Mouse (Mus musculus) hindbrain, embryonic 16.5 days (tissue): Measurements from ENCODE around the gene Clnk. TPM values are rescaled to one million over a fixed set of nuclear protein-coding genes. Genes with fewer than 3 reads are reported as not detected.

Experiments
- ATAC-seq: fragments of 200-750 bp; cut with Nextera tagmentation; 2 replicates; pipeline ENCODE4 v1.8.0; 2017; ENCODE audit warnings: moderate TSS enrichment, moderate library complexity
- H3K27ac ChIP-seq: fragments of 300-500 bp; sonication (generic); 2 replicates; pipeline ENCODE4 v1.5.1; 2014; ENCODE audit warnings: low read depth, mild to moderate bottlenecking, control low read depth, low read length, moderate library complexity
- H3K27me3 ChIP-seq: fragments of 300-500 bp; sonication (generic); replicated peaks from 2 replicates; pipeline ENCODE4 v1.6.1; 2014; ENCODE audit warnings: low read length; ENCODE audit not compliant: control insufficient read depth, insufficient read depth
- H3K36me3 ChIP-seq: fragments of 300-500 bp; sonication (generic); 2 replicates; pipeline ENCODE4 v1.6.1; 2014; ENCODE audit warnings: mild to moderate bottlenecking, low read length, moderate library complexity, mixed read lengths; ENCODE audit not compliant: control insufficient read depth, insufficient read depth
- H3K4me1 ChIP-seq: fragments of 300-500 bp; sonication (generic); 2 replicates; pipeline ENCODE4 v1.6.1; 2014; ENCODE audit warnings: low read depth, low read length; ENCODE audit not compliant: control insufficient read depth, insufficient read depth
- H3K4me2 ChIP-seq: fragments of 300-500 bp; sonication (generic); 2 replicates; pipeline ENCODE4 v1.6.1; 2014; ENCODE audit warnings: mild to moderate bottlenecking, low read length, control low read depth, moderate library complexity
- H3K4me3 ChIP-seq: fragments of 300-500 bp; sonication (generic); 2 replicates; pipeline ENCODE4 v1.5.1; 2014; ENCODE audit warnings: mild to moderate bottlenecking, low read length, control low read depth, moderate library complexity
- H3K9ac ChIP-seq: fragments of 300-500 bp; sonication (generic); 2 replicates; pipeline ENCODE4 v1.6.1; 2014; ENCODE audit warnings: low read depth, mild to moderate bottlenecking, control low read depth, low read length, moderate library complexity
- H3K9me3 ChIP-seq: fragments of 300-500 bp; sonication (generic); 2 replicates; pipeline ENCODE4 v1.6.1; 2014; ENCODE audit warnings: mild to moderate bottlenecking, low read length, moderate library complexity; ENCODE audit not compliant: control insufficient read depth
- WGBS: fragments of 180-500 bp; shearing (Covaris S2); extraction: QIAGEN DNeasy Blood & Tissue Kit; methylation state at CpG from one replicate; pipeline ENCODE4 v1.1.7; 2014; 5-methylcytosine and 5-hydroxymethylcytosine counted together
- polyA plus RNA-seq: library from polyadenylated mRNA; unstranded; fragments of >200 nt; fragmentation: Nextera tagmentation; extraction: Ambion mirVana; gene quantifications from 2 replicates; pipeline ENCODE4 v1.2.1, GENCODE M21; 2015

Clnk gene
- polyA plus RNA-seq, 1 experiment from 2014 or later = 0.20 TPM

DNA sequence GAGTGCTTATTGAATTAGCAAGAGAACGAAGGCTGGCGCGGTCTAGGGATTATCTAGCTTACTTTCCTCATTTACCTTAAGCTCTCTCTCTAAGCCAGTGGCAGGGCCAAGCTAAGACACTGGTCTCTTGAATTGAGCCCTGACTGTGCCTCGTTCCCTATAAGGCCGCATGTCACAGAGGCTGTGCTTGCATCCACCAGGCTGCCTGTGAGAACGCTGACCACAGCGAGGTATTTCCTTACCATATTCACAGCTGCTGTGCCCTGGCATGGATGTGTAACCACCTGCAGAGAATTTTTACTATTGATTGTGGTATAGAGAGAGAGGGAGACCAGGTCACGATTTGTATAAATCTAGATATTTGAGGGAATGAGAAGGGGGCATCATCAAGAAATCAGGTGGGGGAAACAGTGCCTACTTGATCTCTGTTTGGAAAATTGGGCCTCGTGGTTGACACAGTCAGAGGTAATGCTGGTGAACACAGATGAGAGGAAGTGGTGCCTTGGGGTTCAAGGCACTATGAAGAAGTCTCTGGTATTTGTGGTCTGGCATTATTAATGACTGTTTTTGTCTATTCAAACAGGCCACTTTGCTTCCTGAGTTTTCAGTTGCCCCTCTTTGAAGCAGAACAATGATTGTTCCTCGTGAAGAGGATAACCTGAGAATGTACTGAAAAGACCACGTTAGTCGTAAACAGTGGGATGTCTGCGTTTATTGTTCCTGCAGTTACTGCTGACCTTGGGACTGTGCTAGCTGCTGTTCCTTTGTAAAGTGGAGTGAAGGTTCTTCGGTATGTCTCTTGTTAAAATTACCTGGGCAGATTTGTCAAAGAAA is 52.3 kb downstream of the Clnk start:
- ATAC-seq = no peak
- no peaks in the 10 kb centered on the region for H3K4me1 ChIP-seq
- no peaks in the 10 kb centered on the region for H3K9me3 ChIP-seq
- H3K27ac ChIP-seq = no peak overlapping the region
- H3K9ac ChIP-seq = no peak overlapping the region
- no peak overlapping the region for H3K4me2 ChIP-seq
- no peaks in the 10 kb centered on the region for H3K27me3 ChIP-seq
- H3K36me3 ChIP-seq = no peaks in the 10 kb centered on the region
- H3K4me3 ChIP-seq = no peak overlapping the region
- 69% methylated on average over 14 of the region's 14 CpGs for WGBS

DNA sequence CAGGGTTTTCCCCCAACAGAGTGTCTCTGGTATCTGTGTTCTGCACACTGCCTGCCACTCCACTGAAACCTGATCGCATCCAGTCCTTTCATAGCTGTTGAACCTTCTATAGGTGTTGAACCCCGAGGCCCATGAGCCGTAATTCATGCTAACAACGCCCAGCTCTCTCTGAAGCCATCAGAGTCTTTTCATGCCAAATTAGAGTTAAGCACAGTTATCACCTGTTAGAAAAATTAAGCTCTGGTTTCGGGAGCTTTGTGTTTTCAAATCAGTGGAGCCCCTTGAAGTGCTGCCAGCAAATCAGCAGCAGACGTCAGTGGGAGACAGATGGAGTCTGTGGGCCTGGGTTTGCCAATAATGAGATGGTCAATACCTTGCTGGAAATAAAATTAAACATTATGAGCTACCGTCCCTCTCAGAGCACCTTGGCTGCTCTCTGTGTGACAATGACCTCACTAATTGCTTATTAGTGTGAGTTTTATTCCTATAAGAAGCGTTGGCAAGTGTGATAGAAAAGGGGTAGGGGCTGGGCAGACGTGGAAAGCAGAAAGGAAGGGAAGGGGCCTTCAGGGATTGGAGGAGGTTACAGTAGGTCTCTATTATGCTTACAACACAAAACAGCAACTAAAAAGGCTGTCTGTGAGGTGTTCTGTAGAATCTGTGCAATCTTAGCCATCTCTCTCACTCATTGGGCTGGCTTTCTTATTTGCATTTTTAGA is 63.1 kb downstream of the Clnk start:
- Histone ChIP-seq H3K4me3 (no peak overlapping the region), H3K4me2 (no peak overlapping the region), H3K27me3 (no peaks in the 10 kb centered on the region), H3K9ac (no peak overlapping the region), H3K36me3 (no peaks in the 10 kb centered on the region), H3K27ac (no peak overlapping the region), H3K4me1 (peaks cover 6% of the 10 kb centered on the region), H3K9me3 (no peaks in the 10 kb centered on the region)
- WGBS = 44% methylated on average over 9 of the region's 9 CpGs
- peak; percentile 68 for ATAC-seq

DNA sequence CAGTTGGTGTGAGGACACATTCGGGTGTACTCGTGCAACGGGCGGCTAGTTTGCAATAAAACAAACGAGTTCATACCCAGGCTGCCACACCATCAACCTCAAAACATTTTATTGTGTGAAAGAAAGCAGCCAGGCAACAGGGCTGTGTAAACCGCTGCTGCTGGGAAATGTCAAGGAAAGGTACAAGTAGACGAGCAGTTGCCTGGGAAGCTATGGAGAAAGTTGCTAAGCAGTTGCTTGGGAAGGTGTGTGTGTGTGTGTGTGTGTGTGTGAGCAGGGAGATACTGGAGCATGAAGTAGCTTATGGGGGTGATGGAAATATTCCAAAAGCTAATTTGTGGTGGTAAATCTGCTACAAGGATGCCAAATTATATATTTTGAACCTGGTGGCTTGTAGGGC is 63.7 kb downstream of the Clnk start:
- no peaks in the 10 kb centered on the region for H3K27me3 ChIP-seq
- no peaks in the 10 kb centered on the region for H3K9me3 ChIP-seq
- no peak overlapping the region for H3K4me3 ChIP-seq
- peak overlapping the region; percentile 22; the same call in 1 of the 2 replicates for H3K9ac ChIP-seq
- H3K4me2 ChIP-seq = no peak overlapping the region
- 0 out of 2 replicates have a peak, but pooled peaks have one; percentile 37 for ATAC-seq
- H3K27ac ChIP-seq = no peak overlapping the region
- no peaks in the 10 kb centered on the region for H3K36me3 ChIP-seq
- 60% methylated on average over 7 of the region's 7 CpGs for WGBS
- H3K4me1 ChIP-seq = peaks cover 6% of the 10 kb centered on the region

DNA sequence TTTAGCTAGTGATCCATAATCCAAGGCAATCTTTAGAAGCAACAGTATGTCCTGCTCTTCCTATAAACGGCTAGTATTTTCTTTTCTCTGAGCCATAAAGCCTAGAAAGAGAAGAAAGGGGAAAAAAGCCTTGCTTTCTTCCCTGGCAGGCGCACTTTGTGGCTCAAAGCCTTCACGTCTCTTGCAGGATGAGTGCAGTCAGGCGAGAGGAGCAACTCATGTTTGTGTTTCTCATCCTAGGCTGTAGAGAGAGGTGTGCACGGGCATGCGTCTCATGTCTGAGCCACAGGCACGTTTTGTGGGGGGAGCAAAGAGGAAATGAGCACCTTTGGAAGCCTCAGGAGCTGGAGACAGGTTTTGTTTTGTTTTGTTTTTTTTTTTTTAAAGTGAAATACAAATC is 64.2 kb downstream of the Clnk start:
- no peak overlapping the region for H3K4me3 ChIP-seq
- 40% methylated on average over 7 of the region's 7 CpGs for WGBS
- no peak overlapping the region for H3K4me2 ChIP-seq
- peaks cover 6% of the 10 kb centered on the region for H3K4me1 ChIP-seq
- no peak for ATAC-seq
- H3K9me3 ChIP-seq = no peaks in the 10 kb centered on the region
- H3K9ac ChIP-seq = no peak overlapping the region
- no peaks in the 10 kb centered on the region for H3K36me3 ChIP-seq
- no peak overlapping the region for H3K27ac ChIP-seq
- no peaks in the 10 kb centered on the region for H3K27me3 ChIP-seq

DNA sequence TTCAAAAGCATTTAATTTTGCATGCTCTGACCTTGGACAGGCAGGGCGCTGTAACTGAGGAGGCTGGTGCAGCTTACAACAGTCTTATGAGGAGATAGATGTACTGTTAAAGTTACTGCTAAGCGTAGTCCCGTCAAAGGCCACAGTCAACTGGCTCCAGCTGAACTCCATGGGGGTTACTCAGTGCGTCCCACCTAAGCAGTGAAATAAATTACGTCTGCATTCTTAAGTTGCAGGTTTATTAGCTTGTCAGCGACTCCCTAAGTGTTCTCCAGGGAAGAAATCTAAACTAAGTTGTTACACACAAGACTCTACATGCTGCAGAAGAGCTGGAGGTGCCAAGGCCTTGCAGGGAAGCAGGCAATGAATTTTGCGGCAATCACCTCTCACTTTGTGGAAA is 77.7 kb downstream of the Clnk start:
- Histone ChIP-seq H3K27ac (no peak overlapping the region), H3K27me3 (no peaks in the 10 kb centered on the region), H3K36me3 (no peaks in the 10 kb centered on the region), H3K9me3 (no peaks in the 10 kb centered on the region), H3K4me3 (no peak overlapping the region), H3K4me1 (no peaks in the 10 kb centered on the region; the same call in 1 of the 2 replicates), H3K9ac (no peak overlapping the region), H3K4me2 (no peak overlapping the region)
- WGBS = 72% methylated on average over 7 of the region's 7 CpGs
- ATAC-seq = no peak

DNA sequence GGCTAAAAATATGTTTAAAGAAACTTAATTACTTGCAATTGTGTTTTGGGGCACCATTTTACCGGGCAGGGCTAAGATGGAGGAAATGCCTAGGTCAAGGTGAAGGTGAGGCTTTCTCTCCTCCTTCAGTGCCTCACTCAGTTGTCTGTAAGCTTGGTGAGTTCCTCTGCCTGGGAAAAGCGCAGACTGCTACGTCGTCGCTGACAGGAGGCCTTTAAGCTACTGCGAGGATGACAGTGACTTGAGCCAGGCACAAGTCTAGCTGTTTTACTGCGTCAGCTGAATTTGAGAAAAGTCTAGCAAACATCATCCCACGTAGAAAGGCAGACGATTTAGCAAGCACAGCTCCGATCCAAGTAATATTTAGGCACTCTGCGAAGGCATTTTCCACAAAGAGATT is 81.5 kb downstream of the Clnk start:
- H3K36me3 ChIP-seq = no peaks in the 10 kb centered on the region
- 55% methylated on average over 11 of the region's 11 CpGs for WGBS
- H3K4me2 ChIP-seq = no peak overlapping the region
- H3K27ac ChIP-seq = 0 out of 2 replicates have a peak overlapping the region, but pooled peaks have one; percentile 7
- no peaks in the 10 kb centered on the region for H3K9me3 ChIP-seq
- no peaks in the 10 kb centered on the region for H3K27me3 ChIP-seq
- H3K4me3 ChIP-seq = no peak overlapping the region
- no peaks in the 10 kb centered on the region; the same call in 1 of the 2 replicates for H3K4me1 ChIP-seq
- no peak for ATAC-seq
- H3K9ac ChIP-seq = no peak overlapping the region

DNA sequence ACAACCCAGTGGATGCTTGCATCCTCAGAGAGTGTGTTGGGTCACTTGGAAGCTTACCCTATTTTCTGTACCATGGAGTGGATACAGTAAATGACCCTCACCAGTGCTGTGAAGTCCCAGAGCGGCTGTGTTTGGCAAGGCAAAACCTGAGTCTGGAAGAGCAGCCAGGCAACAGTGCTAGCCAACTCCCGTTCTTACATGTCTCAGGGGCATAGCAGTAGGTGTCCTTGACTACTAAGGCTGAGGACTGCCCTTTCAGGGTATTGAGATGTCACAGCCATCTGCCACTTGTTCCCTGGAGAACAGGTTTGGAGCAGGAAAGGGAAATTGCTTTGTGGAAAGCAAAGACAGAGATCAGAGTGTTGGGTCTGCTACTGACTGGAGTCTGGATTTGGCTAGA is 85.5 kb downstream of the Clnk start:
- H3K9ac ChIP-seq = no peak overlapping the region
- no peaks in the 10 kb centered on the region for H3K9me3 ChIP-seq
- peaks cover 7% of the 10 kb centered on the region for H3K4me1 ChIP-seq
- 64% methylated on average over 2 of the region's 2 CpGs for WGBS
- H3K36me3 ChIP-seq = no peaks in the 10 kb centered on the region
- no peaks in the 10 kb centered on the region for H3K27me3 ChIP-seq
- ATAC-seq = no peak
- H3K27ac ChIP-seq = no peak overlapping the region
- no peak overlapping the region for H3K4me2 ChIP-seq
- H3K4me3 ChIP-seq = no peak overlapping the region

DNA sequence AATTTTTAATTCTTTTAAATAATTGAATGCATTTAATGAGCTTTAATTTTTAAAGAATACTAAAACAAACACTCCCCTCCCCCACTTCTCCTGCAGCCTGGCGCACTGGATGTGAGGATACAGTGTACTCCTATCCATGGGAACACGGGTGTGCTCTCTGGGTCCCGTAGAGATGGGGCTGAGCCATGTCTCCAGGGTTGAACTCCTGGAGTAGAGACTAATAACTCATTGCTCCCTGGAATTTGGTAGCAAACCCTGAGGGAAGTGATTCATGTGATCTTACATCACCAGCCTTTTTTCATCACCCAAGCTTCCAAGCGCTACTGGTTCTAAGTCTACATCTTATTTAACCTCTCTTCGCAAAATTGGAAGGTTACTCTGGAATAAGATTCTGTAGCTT is 87.8 kb downstream of the Clnk start:
- peaks cover 7% of the 10 kb centered on the region for H3K4me1 ChIP-seq
- no peak overlapping the region for H3K27ac ChIP-seq
- no peak overlapping the region for H3K4me2 ChIP-seq
- H3K9me3 ChIP-seq = no peaks in the 10 kb centered on the region
- 86% methylated on average over 5 of the region's 5 CpGs for WGBS
- H3K9ac ChIP-seq = no peak overlapping the region
- no peak for ATAC-seq
- no peak overlapping the region for H3K4me3 ChIP-seq
- no peaks in the 10 kb centered on the region for H3K36me3 ChIP-seq
- H3K27me3 ChIP-seq = no peaks in the 10 kb centered on the region

DNA sequence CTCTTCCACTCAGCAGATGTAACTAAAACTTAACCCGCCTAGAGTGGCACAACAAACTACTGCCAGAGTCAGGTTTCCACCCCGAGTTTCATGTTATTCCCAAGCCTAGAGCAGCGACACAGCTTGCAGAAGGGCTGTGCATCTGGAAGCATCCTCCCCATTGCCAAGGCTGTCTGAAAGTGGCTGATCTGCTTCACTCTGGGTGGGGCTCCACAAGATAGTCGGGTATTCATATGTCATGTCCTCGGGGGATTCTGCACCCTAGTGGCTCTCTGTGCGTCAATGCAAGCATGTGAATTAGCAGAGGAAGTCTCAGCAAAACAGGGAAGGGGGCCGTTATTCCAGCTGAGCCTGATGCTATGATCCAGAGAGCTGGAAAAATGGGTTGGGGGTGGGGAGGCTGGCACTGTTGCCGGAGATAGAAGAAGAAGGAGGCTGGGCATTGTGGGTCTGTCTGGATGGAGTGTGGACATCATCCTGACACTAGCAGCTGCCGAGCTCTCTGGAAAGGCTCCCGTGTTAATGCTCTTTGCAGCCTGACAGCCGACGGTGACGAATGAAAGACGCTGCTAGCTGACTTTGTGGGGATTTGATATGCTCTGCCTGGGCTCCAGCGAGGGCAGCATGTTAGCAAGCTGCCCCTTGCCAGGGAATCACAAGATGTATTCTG is 88.6 kb downstream of the Clnk start:
- no peaks in the 10 kb centered on the region for H3K36me3 ChIP-seq
- no peak overlapping the region for H3K4me3 ChIP-seq
- no peaks in the 10 kb centered on the region for H3K9me3 ChIP-seq
- peak overlapping the region; percentile 30 for H3K4me2 ChIP-seq
- peak; percentile 74 for ATAC-seq
- no peaks in the 10 kb centered on the region for H3K27me3 ChIP-seq
- WGBS = 22% methylated on average over 15 of the region's 15 CpGs
- peak overlapping the region; percentile 10; the same call in 1 of the 2 replicates for H3K27ac ChIP-seq
- peaks cover 7% of the 10 kb centered on the region for H3K4me1 ChIP-seq
- no peak overlapping the region for H3K9ac ChIP-seq
